ENCODE assay signal across 17 mouse cellular contexts in the genomic region with DNA sequence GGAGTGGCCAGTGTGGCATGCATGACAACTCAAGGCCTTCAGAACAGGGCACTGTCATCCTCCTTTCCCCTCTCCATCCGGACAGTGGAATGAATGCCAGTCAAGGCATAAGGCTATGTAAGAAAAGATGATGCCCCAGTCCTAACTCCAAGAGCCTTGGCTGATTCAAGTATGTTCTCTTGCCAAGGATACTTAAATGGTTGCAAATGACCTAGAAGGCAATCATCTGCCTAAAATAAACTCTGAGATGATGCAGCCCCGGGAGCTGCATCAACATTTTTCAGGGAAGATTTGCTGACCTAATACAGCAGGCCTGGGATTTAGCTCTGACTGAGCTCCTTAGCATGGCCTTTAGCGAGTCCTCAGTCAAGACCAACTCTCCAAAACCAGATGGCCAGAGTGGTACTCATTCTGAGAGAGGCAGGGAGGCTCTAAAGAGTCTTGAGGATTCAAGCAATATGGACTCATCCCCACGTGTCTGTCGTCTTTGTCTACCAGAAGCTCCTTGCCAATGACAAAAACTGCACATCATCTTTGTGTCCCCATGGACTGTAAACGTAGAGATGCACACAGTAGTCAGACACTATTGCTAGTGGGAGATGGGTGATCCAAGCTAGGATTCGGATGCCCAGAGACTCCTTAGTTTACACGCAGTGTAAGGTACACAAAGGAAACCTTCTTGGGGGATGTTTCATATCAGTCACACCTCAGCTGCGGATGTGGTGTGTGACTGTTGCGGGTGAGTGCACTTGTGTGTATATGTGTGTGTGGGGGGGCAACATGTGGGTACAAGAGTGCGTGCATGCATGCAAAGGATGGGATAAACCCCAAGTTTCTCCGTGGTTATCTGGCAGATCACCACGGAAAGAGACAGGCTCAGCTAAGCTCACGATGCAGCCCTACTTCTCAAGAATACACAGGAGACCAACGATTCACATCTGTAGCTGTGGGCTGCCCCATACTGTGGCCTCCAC.
A peak's percentile ranks its signal among the peaks of the same experiment; 100 is the strongest.
DNase-seq lines count a peak whose midpoint lies in the region; ATAC-seq and TF ChIP-seq lines count a peak whose summit lies in the region.
"Had no signal": no experiment of that assay in that cellular context is flagged by ENCODE, and none has a peak within 500 bp of the region (broad histone marks: within the 10 kb centered on the region; RNA-seq: fewer than 3 reads in every experiment).

No protein-coding gene starts in this region.

- no peaks in the 10 kb centered on the region for H3K9me3 ChIP-seq in intestine, embryonic 16.5 days (ENCODE audit: control insufficient read depth, low read length)
- H3K9me3 ChIP-seq in intestine, postnatal 0 days (ENCODE audit: control insufficient read depth), result no peaks in the 10 kb centered on the region
- no peaks in the 10 kb centered on the region for H3K9me3 ChIP-seq in CH12.LX (replicated peaks; ENCODE audit: low read length)
- no peaks in the 10 kb centered on the region for H3K9me3 ChIP-seq in midbrain, embryonic 13.5 days
- H3K9me3 ChIP-seq: embryonic facial prominence, embryonic 12.5 days; heart, embryonic 10.5 days; liver, embryonic 13.5 days; neural tube, embryonic 12.5 days had no signal

- TF ChIP-seq POLR2A in CH12.LX (IDR thresholded peaks at IDR 0.05; ENCODE audit: low read depth, low read length), result no peak

- in situ Hi-C loops in CH12.LX (cut with MboI; ENCODE audit: low pct_ligation_motif_present, low pct_unique_long_range_greater_than_20kb, low sequenced_read_pairs), result no loop called here

- no peaks in the 10 kb centered on the region for H3K36me3 ChIP-seq in intestine, embryonic 16.5 days (ENCODE audit: control insufficient read depth, insufficient read depth, low read length)
- H3K36me3 ChIP-seq in intestine, postnatal 0 days (ENCODE audit: control insufficient read depth, insufficient read depth), result no peaks in the 10 kb centered on the region; the same call in 1 of the 2 replicates
- H3K36me3 ChIP-seq in CH12.LX (replicated peaks in 1 of 2; ENCODE audit: control insufficient read depth in 1 of 2, insufficient read depth in 1 of 2, low read length in 1 of 2), result peaks cover 0 to 59% of the 10 kb centered on the region in 2 experiments
- no peaks in the 10 kb centered on the region for H3K36me3 ChIP-seq in midbrain, embryonic 13.5 days
- H3K36me3 ChIP-seq: embryonic facial prominence, embryonic 12.5 days; heart, embryonic 10.5 days; liver, embryonic 13.5 days; neural tube, embryonic 12.5 days had no signal

- TF ChIP-seq RAD21 in CH12.LX (IDR thresholded peaks at IDR 0.05; ENCODE audit: low read depth, low read length), result no peak

- peaks cover 26% of the 10 kb centered on the region for H3K4me1 ChIP-seq in intestine, embryonic 16.5 days (ENCODE audit: control insufficient read depth, insufficient read depth, low read length)
- H3K4me1 ChIP-seq in intestine, postnatal 0 days (replicated peaks; ENCODE audit: control insufficient read depth, insufficient read depth, low read length), result no peaks in the 10 kb centered on the region
- peaks cover 41 to 72% of the 10 kb centered on the region in 2 experiments for H3K4me1 ChIP-seq in CH12.LX (ENCODE audit: control insufficient read depth in 1 of 2, insufficient read depth in 2 of 2)
- H3K4me1 ChIP-seq in midbrain, embryonic 13.5 days (replicated peaks), result peaks cover 82% of the 10 kb centered on the region

- DNase-seq in adrenal gland, adult 2 months, result peak; percentile 67
- no peak for DNase-seq in adrenal gland, postnatal 36 days
- no peak for DNase-seq in CH12.LX (ENCODE audit: extremely low read depth)
- DNase-seq in spleen, adult 12 weeks (ENCODE audit: low spot score), result no peak
- DNase-seq in adrenal gland, adult 8-10 months, result no peak
- DNase-seq: cerebellum, postnatal 10 days; forebrain, postnatal 0 days; kidney, postnatal 14 days; liver, embryonic 13.5 days; right cerebral cortex, postnatal 14 days had no signal

- no peak overlapping the region for H3K9ac ChIP-seq in intestine, embryonic 16.5 days (ENCODE audit: low read depth, low read length)
- no peak overlapping the region for H3K9ac ChIP-seq in intestine, postnatal 0 days (ENCODE audit: low read depth, low read length)
- no peak overlapping the region for H3K9ac ChIP-seq in CH12.LX (ENCODE audit: insufficient read depth, low read depth)
- H3K9ac ChIP-seq in midbrain, embryonic 13.5 days (replicated peaks), result no peak overlapping the region
- H3K9ac ChIP-seq: embryonic facial prominence, embryonic 12.5 days; forebrain, postnatal 0 days; liver, embryonic 13.5 days; neural tube, embryonic 12.5 days had no signal

- H3K79me2 ChIP-seq in CH12.LX (replicated peaks; ENCODE audit: control insufficient read depth, extremely low read depth, insufficient read depth, poor library complexity, severe bottlenecking), result no peaks in the 10 kb centered on the region

- WGBS in intestine, embryonic 16.5 days, result 70% methylated on average over 15 of the region's 15 CpGs
- 73% methylated on average over 15 of the region's 15 CpGs for WGBS in intestine, postnatal 0 days
- 88% methylated on average over 15 of the region's 15 CpGs for WGBS in midbrain, embryonic 13.5 days

- no peak overlapping the region for H3K4me2 ChIP-seq in intestine, embryonic 16.5 days (ENCODE audit: low read depth, low read length)
- no peak overlapping the region for H3K4me2 ChIP-seq in intestine, postnatal 0 days (replicated peaks; ENCODE audit: low read depth)
- H3K4me2 ChIP-seq in CH12.LX (ENCODE audit: insufficient read depth, low read depth, poor library complexity, severe bottlenecking), result no peak overlapping the region
- H3K4me2 ChIP-seq in midbrain, embryonic 13.5 days (replicated peaks), result no peak overlapping the region
- H3K4me2 ChIP-seq: embryonic facial prominence, embryonic 12.5 days; liver, embryonic 13.5 days; neural tube, embryonic 12.5 days had no signal

- peak overlapping the region; percentile 19 for H3K27ac ChIP-seq in intestine, embryonic 16.5 days (ENCODE audit: low read length)
- no peak overlapping the region for H3K27ac ChIP-seq in intestine, postnatal 0 days (ENCODE audit: low read depth, low read length)
- H3K27ac ChIP-seq in CH12.LX (ENCODE audit: insufficient read depth, low read depth), result no peak overlapping the region
- peak overlapping the region; percentile 61 for H3K27ac ChIP-seq in midbrain, embryonic 13.5 days
- H3K27ac ChIP-seq: embryonic facial prominence, embryonic 12.5 days; heart, embryonic 10.5 days; left cerebral cortex, adult 2 months; liver, embryonic 13.5 days; neural tube, embryonic 12.5 days had no signal

- TF ChIP-seq EP300 in CH12.LX (IDR thresholded peaks at IDR 0.05; ENCODE audit: low read length), result peak; percentile 23

- TF ChIP-seq CTCF in intestine, postnatal 0 days (IDR thresholded peaks at IDR 0.05; ENCODE audit: low read depth), result no peak
- TF ChIP-seq CTCF in CH12.LX (conservative IDR thresholded peaks at IDR 0.05 in 1 of 2, IDR thresholded peaks at IDR 0.05 in 1 of 2; ENCODE audit: low read depth in 2 of 2, low read length in 2 of 2), result no peak

- ATAC-seq in intestine, embryonic 16.5 days, result no peak
- ATAC-seq in intestine, postnatal 0 days, result no peak
- ATAC-seq in midbrain, embryonic 13.5 days, result no peak
- ATAC-seq: forebrain, postnatal 0 days had no signal

- H3K4me3 ChIP-seq in intestine, embryonic 16.5 days (ENCODE audit: low read length), result no peak overlapping the region
- H3K4me3 ChIP-seq in intestine, postnatal 0 days (ENCODE audit: low read depth, low read length), result no peak overlapping the region
- H3K4me3 ChIP-seq in CH12.LX (replicated peaks in 1 of 3; ENCODE audit: low read depth in 2 of 3, low read length in 2 of 3, poor library complexity in 1 of 3), result no peak overlapping the region
- H3K4me3 ChIP-seq in midbrain, embryonic 13.5 days (replicated peaks), result no peak overlapping the region
- H3K4me3 ChIP-seq: embryonic facial prominence, embryonic 12.5 days; heart, embryonic 10.5 days; left cerebral cortex, adult 2 months; liver, embryonic 13.5 days; neural tube, embryonic 12.5 days had no signal

- no peaks in the 10 kb centered on the region for H3K27me3 ChIP-seq in intestine, embryonic 16.5 days (replicated peaks; ENCODE audit: control insufficient read depth, insufficient read depth, low read length)
- no peaks in the 10 kb centered on the region for H3K27me3 ChIP-seq in intestine, postnatal 0 days (replicated peaks; ENCODE audit: control insufficient read depth, insufficient read depth, low read length)
- no peaks in the 10 kb centered on the region for H3K27me3 ChIP-seq in CH12.LX (replicated peaks)
- H3K27me3 ChIP-seq in midbrain, embryonic 13.5 days, result no peaks in the 10 kb centered on the region
- H3K27me3 ChIP-seq: embryonic facial prominence, embryonic 12.5 days; liver, embryonic 13.5 days; neural tube, embryonic 12.5 days had no signal

- dilution Hi-C loops in CH12.LX (cut with MboI; ENCODE audit: extremely low pct_ligation_motif_present, extremely low pct_unique_long_range_greater_than_20kb, low sequenced_read_pairs), result no loop called here

TF ChIP-seq in CH12.LX, 34 proteins besides CTCF, POLR2A, EP300 and RAD21 (continues in another document):
- TF ChIP-seq MYC (IDR thresholded peaks at IDR 0.05; ENCODE audit: low read depth, low read length) (no peak), ELF1 (IDR thresholded peaks at IDR 0.05; ENCODE audit: low read depth, low read length) (no peak), ZKSCAN1 (IDR thresholded peaks at IDR 0.05; ENCODE audit: borderline replicate concordance, low read depth, low read length) (no peak), HCFC1 (IDR thresholded peaks at IDR 0.05; ENCODE audit: low read depth, low read length) (no peak), IRF4 (IDR thresholded peaks at IDR 0.05; ENCODE audit: low read depth, low read length) (peak; percentile 40), ZC3H11A (IDR thresholded peaks at IDR 0.05; ENCODE audit: low read depth, low read length) (no peak), BHLHE40 (IDR thresholded peaks at IDR 0.05; ENCODE audit: low read depth, low read length) (peak; percentile 77), E2F4 (IDR thresholded peaks at IDR 0.05; ENCODE audit: insufficient replicate concordance, low read depth, low read length) (no peak), CHD1 (IDR thresholded peaks at IDR 0.05; ENCODE audit: low read depth, low read length) (no peak), ZNF384 (IDR thresholded peaks at IDR 0.05; ENCODE audit: low read depth, low read length) (no peak), MAZ (IDR thresholded peaks at IDR 0.05; ENCODE audit: low read depth, low read length) (0 out of 2 replicates have a peak, but pooled peaks have one; percentile 35), JUN (IDR thresholded peaks at IDR 0.05; ENCODE audit: insufficient read depth, low read depth, low read length) (no peak), TCF12 (IDR thresholded peaks at IDR 0.05; ENCODE audit: low read depth, low read length) (peak; percentile 36; the same call in 1 of the 2 replicates), MEF2A (IDR thresholded peaks at IDR 0.05; ENCODE audit: borderline replicate concordance, low read depth, low read length) (no peak), JUND (conservative IDR thresholded peaks at IDR 0.05; ENCODE audit: low read depth, low read length) (no peak), ZMIZ1 (IDR thresholded peaks at IDR 0.05; ENCODE audit: low read depth, low read length) (no peak), KAT2A (IDR thresholded peaks at IDR 0.05; ENCODE audit: insufficient replicate concordance, low read length) (no peak), PAX5 (IDR thresholded peaks at IDR 0.05; ENCODE audit: low read length) (no peak)

Comparison
In these comparisons a context has a peak if more than half of its experiments do, and no peak if none do; other contexts are left out.
1. H3K27ac ChIP-seq: peak in intestine, embryonic 16.5 days (single experiment) and midbrain, embryonic 13.5 days (single experiment); none in intestine, postnatal 0 days (single experiment) and CH12.LX (single experiment).